Mouse (Mus musculus): Measurements from ENCODE around the gene Camta1. TPM values are rescaled to one million over a fixed set of nuclear protein-coding genes. Genes with fewer than 3 reads are reported as not detected.

The Camta1 gene
- total RNA-seq, 2 experiments from 2014 or later = 152 to 172 TPM

GRCm38 (mm10) chr4:150973264-150973663, 888.4 kb downstream of the Camta1 start:
- DNase-seq = no peak

GRCm38 (mm10) chr4:150968956-150969355, 892.7 kb downstream of the Camta1 start:
- no peak for DNase-seq

- peak; percentile 79 for DNase-seq
Observed at GRCm38 (mm10) chr4:150966556-150966955, 895.1 kb downstream of the Camta1 start.

- DNase-seq = no peak
Observed at GRCm38 (mm10) chr4:150965555-150965951, 896.1 kb downstream of the Camta1 start.

GRCm38 (mm10) chr4:150964635-150965554, 896.8 kb downstream of the Camta1 start:
- DNase-seq = peak; percentile 93

GRCm38 (mm10) chr4:150963711-150964110, 898.0 kb downstream of the Camta1 start:
- no peak for DNase-seq

- peak; percentile 53 for DNase-seq
Observed at GRCm38 (mm10) chr4:150962231-150962630, 899.4 kb downstream of the Camta1 start.

- no peak for DNase-seq
Observed at GRCm38 (mm10) chr4:150958536-150958935, 903.1 kb downstream of the Camta1 start.

- no peak for DNase-seq
Observed at GRCm38 (mm10) chr4:150957106-150957458, 904.6 kb downstream of the Camta1 start.

GRCm38 (mm10) chr4:150956369-150957105, 905.1 kb downstream of the Camta1 start:
- DNase-seq = no peak

- no peak for DNase-seq
Observed at GRCm38 (mm10) chr4:150950972-150951371, 910.7 kb downstream of the Camta1 start.

- DNase-seq = no peak
Observed at GRCm38 (mm10) chr4:150944707-150945106, 917.0 kb downstream of the Camta1 start.

- no peak for DNase-seq
Observed at GRCm38 (mm10) chr4:150939991-150940651, 921.6 kb downstream of the Camta1 start.

GRCm38 (mm10) chr4:150938063-150938452, 923.6 kb downstream of the Camta1 start:
- no peak for DNase-seq

GRCm38 (mm10) chr4:150937293-150938062, 924.2 kb downstream of the Camta1 start:
- DNase-seq = peak; percentile 29

- no peak for DNase-seq
Observed at GRCm38 (mm10) chr4:150933503-150933902, 928.2 kb downstream of the Camta1 start.

- DNase-seq = no peak
Observed at GRCm38 (mm10) chr4:150927789-150928188, 933.9 kb downstream of the Camta1 start.

- no peak for DNase-seq
Observed at GRCm38 (mm10) chr4:150926924-150927705, 934.6 kb downstream of the Camta1 start.

GRCm38 (mm10) chr4:150925923-150926322, 935.8 kb downstream of the Camta1 start:
- DNase-seq = no peak

GRCm38 (mm10) chr4:150924936-150925335, 936.7 kb downstream of the Camta1 start:
- no peak for DNase-seq

GRCm38 (mm10) chr4:150924308-150924707, 937.4 kb downstream of the Camta1 start:
- DNase-seq = no peak
